Mouse (Mus musculus): Measurements from ENCODE around the gene Svs5.
"Not testable (repeated sequence)": the region's sequence is repeated elsewhere in the genome, so short reads cannot be mapped to it uniquely, and the experiment has no call there.

DNA sequence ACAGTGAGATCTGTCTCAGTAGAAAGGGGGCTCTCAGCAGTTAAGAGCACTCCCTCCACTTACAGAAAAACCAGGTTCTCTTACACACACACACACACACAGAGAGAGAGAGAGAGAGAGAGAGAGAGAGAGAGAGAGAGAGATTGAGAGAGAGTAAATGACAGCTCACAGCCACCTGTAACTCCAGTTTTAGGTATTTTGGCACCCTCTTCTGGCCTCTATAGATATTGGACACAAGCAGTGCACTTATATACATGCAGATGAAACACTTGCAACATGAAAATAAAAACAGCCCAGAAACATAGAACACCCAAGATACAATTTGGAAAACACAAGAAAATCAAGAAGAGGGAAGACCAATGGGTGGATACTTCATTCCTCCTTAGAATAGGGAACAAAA lies 15.2 kb downstream of the Svs5 start:
- not testable (repeated sequence) for TF ChIP-seq CTCF (IDR thresholded peaks at IDR 0.05; ENCODE audit: control insufficient read depth, insufficient read depth, insufficient read length); MAX (IDR thresholded peaks at IDR 0.05)
